Mouse (Mus musculus) cerebellum, postnatal 14 days (tissue): Measurements from ENCODE around the gene Ccdc141.

Source experiments
- DNase-seq, 2 experiments: peaks; one replicate each; pipeline ENCODE4 v3.0.0; 2021; ENCODE audit warnings: mixed read lengths in 2 of 2

The Ccdc141 gene

DNA sequence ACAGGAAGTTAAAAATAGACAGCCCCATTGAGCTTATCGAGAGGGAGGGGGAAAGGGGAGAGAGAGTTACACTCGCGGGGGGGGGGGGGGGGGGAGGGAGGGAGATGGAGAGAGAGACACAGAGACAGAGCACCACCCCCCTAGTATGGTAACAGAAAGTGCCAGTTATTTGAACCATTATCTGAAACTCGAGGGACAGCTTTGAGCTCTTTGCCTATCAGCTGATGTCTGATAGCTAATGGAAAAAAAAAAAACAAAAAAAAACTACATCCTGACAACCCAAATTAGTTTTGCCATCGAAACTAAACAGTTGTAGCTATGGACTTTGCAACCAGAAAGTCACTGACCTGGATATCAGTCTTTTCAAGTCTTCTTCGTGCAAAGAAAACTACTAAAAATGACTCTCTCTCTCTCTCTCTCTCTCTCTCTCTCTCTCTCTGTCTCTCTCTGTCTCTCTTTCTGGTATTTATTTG is at the start of gene Ccdc141:
TSS of gene Ccdc141 (minus strand) at position 4 of the 473 bp plus-strand sequence.
- DNase-seq, result no peak

GRCm38 (mm10) chr2:77212885-77213284 is 42.4 kb upstream of the Ccdc141 start:
- DNase-seq, result no peak

DNA sequence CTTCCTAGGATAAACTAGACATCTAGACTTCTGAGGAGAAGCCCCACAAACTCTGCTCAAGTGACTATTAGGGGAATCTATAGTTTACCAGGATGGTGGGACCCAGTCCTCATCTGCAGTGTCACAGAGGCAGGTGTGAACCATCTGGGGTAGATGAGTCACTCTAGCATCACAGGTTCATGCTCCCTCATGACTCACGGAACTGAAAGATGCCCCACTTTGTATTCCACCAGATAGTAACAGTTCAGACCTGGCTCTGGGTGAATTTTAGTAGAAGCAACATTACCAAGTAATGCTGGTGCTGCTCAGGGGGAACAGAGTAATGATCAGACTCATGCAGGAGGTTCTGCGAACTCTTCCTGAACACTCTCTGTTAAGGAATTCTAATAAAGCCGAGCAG is 36.5 kb upstream of the Ccdc141 start:
- no peak for DNase-seq

DNA sequence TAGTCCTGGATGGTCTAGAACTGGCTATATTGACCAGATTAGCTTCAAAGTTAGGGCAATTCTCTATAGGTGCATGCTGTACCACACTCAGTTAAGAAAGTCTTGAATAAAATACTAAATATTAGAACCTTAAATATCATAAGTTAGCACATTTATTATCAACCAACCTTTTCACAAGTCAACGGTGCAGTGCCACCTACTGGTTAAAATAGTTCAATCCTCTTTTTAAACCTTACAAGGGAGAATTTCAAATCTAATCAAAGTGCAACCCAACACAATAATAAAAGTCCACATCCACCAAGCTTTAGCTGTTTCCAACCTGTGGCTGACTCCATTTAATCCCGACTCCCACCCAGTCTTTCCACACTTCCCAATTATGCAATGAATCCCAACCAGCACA is 33.5 kb upstream of the Ccdc141 start:
- peak; percentile 15 to 42 for DNase-seq

- DNase-seq, result no peak
Observed at GRCm38 (mm10) chr2:77201900-77202299, 31.5 kb upstream of the Ccdc141 start.

- no peak for DNase-seq
Observed at GRCm38 (mm10) chr2:77200958-77201614, 30.6 kb upstream of the Ccdc141 start.

GRCm38 (mm10) chr2:77200379-77200778 is 29.9 kb upstream of the Ccdc141 start:
- DNase-seq, result no peak

- no peak for DNase-seq
Observed at GRCm38 (mm10) chr2:77198246-77198645, 27.8 kb upstream of the Ccdc141 start.

DNA sequence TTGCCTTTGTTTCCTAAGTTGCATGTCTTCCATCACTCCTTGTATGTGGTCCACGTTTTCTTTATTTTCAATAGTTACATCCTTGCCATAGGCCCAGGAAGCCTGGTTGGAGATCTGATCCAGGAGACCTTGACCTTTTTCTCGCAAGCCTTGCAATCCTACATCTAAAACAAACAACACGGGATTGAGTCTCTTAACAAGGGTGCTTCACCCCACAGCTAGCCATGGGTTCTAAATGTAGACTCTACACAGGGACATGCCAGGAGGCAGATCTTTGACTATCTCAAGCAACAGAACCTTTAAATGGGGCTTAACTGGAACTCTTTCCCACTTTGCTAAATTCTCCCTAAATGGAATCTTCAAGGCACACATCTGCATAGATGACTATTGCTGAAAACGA is 26.4 kb upstream of the Ccdc141 start:
- no peak for DNase-seq

DNA sequence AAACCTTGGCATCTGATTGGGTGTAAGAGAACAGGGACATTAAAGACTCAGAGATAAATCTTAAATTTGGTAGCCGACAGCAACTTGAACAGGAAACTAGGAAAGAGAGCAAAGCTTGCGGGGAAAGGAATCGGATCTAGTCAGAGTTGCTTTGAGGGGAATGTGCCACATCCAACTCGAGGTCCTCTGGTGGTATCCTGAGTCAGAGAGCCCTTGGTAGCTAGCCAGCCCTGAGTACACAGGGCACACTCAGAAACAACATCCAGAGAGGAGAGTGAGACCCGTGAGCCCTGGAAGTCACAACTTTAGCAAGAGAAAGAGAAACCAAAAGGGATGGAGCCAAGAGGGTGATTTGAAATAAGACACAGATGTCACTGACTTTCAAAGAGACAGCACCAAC is 24.6 kb upstream of the Ccdc141 start:
- DNase-seq, result no peak

- no peak for DNase-seq
Observed at GRCm38 (mm10) chr2:77191811-77192210, 21.4 kb upstream of the Ccdc141 start.

- DNase-seq, result no peak
Observed at GRCm38 (mm10) chr2:77190891-77191290, 20.5 kb upstream of the Ccdc141 start.

DNA sequence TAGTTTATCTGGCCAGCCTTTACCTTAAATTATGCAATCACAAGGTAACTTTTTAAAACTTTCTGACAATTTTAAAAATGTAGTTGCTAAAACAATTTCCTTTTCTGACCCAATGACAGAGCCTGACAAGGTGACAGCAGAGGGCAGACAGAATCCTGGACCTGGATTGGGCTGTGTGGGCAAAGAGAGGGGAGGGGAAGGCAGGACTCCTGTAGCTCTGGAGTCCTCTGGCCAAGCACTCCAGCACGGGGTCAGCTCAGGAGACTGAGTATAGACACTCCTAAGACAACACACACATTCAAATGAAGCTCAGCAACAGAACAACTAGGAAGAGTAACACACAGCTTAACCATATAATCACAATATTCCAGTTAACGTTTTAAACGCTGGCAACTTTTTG is 19.9 kb upstream of the Ccdc141 start:
- no peak for DNase-seq

GRCm38 (mm10) chr2:77189671-77190070 is 19.2 kb upstream of the Ccdc141 start:
- no peak for DNase-seq

- DNase-seq, result no peak
Observed at GRCm38 (mm10) chr2:77187501-77187900, 17.1 kb upstream of the Ccdc141 start.

GRCm38 (mm10) chr2:77186912-77187311 is 16.5 kb upstream of the Ccdc141 start:
- DNase-seq, result no peak

- peak in 1 of 2 experiments; percentile 15 for DNase-seq
Observed at GRCm38 (mm10) chr2:77184049-77184571, 13.7 kb upstream of the Ccdc141 start.

- no peak for DNase-seq
Observed at GRCm38 (mm10) chr2:77183646-77184045, 13.2 kb upstream of the Ccdc141 start.

- no peak for DNase-seq
Observed at GRCm38 (mm10) chr2:77182996-77183380, 12.6 kb upstream of the Ccdc141 start.

GRCm38 (mm10) chr2:77182271-77182995 is 12.0 kb upstream of the Ccdc141 start:
- no peak for DNase-seq

DNA sequence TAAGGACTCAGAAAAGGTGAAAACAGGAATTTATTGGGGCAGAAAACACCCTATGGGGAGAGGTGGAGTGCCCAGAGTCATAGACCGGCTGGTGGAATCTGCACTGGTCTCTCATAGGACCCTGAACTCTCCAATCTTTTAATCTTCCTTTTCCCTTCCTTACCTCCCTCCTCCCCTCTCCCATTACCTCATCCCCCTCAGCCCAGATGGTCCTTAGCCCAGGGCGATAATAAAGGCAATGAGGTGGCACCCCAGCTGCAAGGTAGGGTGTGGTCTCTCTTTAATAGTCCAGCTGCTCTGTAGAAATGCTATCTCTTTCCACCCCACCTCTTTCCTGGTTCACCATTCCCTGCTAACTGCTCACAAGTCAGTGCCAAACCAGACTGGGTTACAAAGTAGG is 7.0 kb upstream of the Ccdc141 start:
- no peak for DNase-seq

- DNase-seq, result no peak
Observed at GRCm38 (mm10) chr2:77176413-77176812, 6.0 kb upstream of the Ccdc141 start.

DNA sequence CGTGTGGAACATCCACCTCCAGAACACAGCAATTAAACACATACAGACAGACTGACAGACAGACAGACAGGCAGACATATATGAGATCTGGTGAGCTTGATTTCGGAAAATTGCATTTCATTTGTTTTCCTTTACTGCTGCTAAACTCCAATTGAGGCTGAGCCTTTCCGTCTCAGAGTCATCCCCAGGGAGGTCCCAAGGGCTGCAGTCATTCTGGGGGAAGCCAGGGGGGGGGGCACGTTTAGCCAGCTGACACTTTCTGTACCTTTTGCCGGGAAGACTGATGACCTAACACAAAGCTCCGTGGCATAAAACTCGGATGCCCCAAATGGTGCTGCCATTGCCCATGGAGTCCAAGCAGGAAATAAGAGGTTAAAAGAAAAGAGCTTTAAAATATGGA is 5.0 kb upstream of the Ccdc141 start:
- DNase-seq, result no peak

- DNase-seq, result peak in 1 of 2 experiments; percentile 24
Observed at GRCm38 (mm10) chr2:77174313-77174712, 3.9 kb upstream of the Ccdc141 start.
